Mouse (Mus musculus): ENCODE data around the gene Suco. TPM values are rescaled to one million over a fixed set of nuclear protein-coding genes. Genes with fewer than 3 reads are reported as not detected.

The Suco gene
- polyA plus RNA-seq, 1 experiment: 1.6 TPM

GRCm38 (mm10) chr1:161868413-161868812, 8.1 kb downstream of the Suco start:
- H3K27me3 ChIP-seq (ENCODE audit: control insufficient read depth, insufficient read depth, low read length): no peaks in the 10 kb centered on the region
- H3K36me3 ChIP-seq (ENCODE audit: control insufficient read depth, insufficient read depth, low read length): no peaks in the 10 kb centered on the region
- H3K4me1 ChIP-seq (ENCODE audit: control insufficient read depth, insufficient read depth, insufficient read length, low read length): no peaks in the 10 kb centered on the region
- TF ChIP-seq CTCF (IDR thresholded peaks at IDR 0.05; ENCODE audit: extremely low read depth, insufficient read length, insufficient replicate concordance, low read depth, low read length): no peak
- TF ChIP-seq POLR2A (IDR thresholded peaks at IDR 0.05; ENCODE audit: low read depth, low read length): no peak
- no peak overlapping the region for H3K27ac ChIP-seq (ENCODE audit: insufficient read depth, low read depth, low read length)
- H3K4me3 ChIP-seq (ENCODE audit: low read depth, low read length): no peak overlapping the region

DNA sequence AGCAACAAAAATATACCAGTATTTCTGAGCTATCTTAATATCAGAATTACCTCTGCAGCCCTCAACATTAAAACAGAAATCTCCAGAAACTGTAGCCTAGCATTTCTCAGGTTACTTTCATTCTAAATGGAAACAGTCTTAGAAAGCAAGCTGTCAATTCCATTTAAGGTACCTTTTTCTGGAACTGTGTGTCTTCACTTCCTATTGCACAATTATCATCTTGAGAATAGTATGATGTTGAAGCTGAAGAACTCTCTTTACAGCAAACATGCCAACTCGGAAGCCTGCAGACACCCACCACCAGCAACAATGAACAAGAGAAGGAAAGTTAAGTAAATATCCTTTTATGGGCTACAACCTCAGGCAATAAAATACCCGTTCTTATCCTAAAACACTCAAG, 12.7 kb downstream of the Suco start:
- no peak overlapping the region for H3K27ac ChIP-seq (ENCODE audit: insufficient read depth, low read depth, low read length)
- no peaks in the 10 kb centered on the region for H3K27me3 ChIP-seq (ENCODE audit: control insufficient read depth, insufficient read depth, low read length)
- 41% methylated on average over 2 of the region's 2 CpGs for WGBS
- H3K4me1 ChIP-seq (ENCODE audit: control insufficient read depth, insufficient read depth, insufficient read length, low read length): no peaks in the 10 kb centered on the region
- TF ChIP-seq POLR2A (IDR thresholded peaks at IDR 0.05; ENCODE audit: low read depth, low read length): no peak
- no peak for TF ChIP-seq CTCF (IDR thresholded peaks at IDR 0.05; ENCODE audit: extremely low read depth, insufficient read length, insufficient replicate concordance, low read depth, low read length)
- no peak overlapping the region for H3K4me3 ChIP-seq (ENCODE audit: low read depth, low read length)
- H3K36me3 ChIP-seq (ENCODE audit: control insufficient read depth, insufficient read depth, low read length): peaks cover 3% of the 10 kb centered on the region; the same call in 1 of the 2 replicates

DNA sequence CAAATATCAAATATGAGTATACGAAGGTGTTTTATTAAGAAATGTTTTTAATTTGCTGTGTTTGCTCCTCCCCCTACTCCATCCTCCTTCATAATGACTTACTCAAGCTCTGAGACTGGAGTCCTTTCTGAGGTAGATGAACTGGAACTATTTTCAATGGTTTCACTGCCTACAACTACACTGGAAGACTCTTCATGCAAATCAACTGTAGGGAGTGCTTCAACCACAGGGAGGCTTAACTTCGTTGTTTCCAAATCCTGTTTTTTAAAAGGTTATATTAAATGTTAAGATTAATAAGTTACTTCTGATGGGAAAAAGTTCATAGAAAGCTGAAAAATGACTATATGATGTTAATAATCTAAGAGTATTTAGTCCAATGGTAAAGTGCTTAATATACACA, 17.2 kb downstream of the Suco start:
- peaks cover 12% of the 10 kb centered on the region for H3K36me3 ChIP-seq (ENCODE audit: control insufficient read depth, insufficient read depth, low read length)
- WGBS: 87% methylated on average over 2 of the region's 2 CpGs
- H3K27me3 ChIP-seq (ENCODE audit: control insufficient read depth, insufficient read depth, low read length): no peaks in the 10 kb centered on the region
- H3K4me3 ChIP-seq (ENCODE audit: low read depth, low read length): no peak overlapping the region
- TF ChIP-seq POLR2A (IDR thresholded peaks at IDR 0.05; ENCODE audit: low read depth, low read length) (no peak), CTCF (IDR thresholded peaks at IDR 0.05; ENCODE audit: extremely low read depth, insufficient read length, insufficient replicate concordance, low read depth, low read length) (no peak)
- H3K27ac ChIP-seq (ENCODE audit: insufficient read depth, low read depth, low read length): no peak overlapping the region
- H3K4me1 ChIP-seq (ENCODE audit: control insufficient read depth, insufficient read depth, insufficient read length, low read length): no peaks in the 10 kb centered on the region

- TF ChIP-seq POLR2A (IDR thresholded peaks at IDR 0.05; ENCODE audit: low read depth, low read length): no peak
- TF ChIP-seq CTCF (IDR thresholded peaks at IDR 0.05; ENCODE audit: extremely low read depth, insufficient read length, insufficient replicate concordance, low read depth, low read length): no peak
- WGBS: 97% methylated on average over 2 of the region's 2 CpGs
- Histone ChIP-seq H3K36me3 (ENCODE audit: control insufficient read depth, insufficient read depth, low read length) (peaks cover 18% of the 10 kb centered on the region), H3K4me3 (ENCODE audit: low read depth, low read length) (no peak overlapping the region), H3K4me1 (ENCODE audit: control insufficient read depth, insufficient read depth, insufficient read length, low read length) (no peaks in the 10 kb centered on the region), H3K27me3 (ENCODE audit: control insufficient read depth, insufficient read depth, low read length) (no peaks in the 10 kb centered on the region), H3K27ac (ENCODE audit: insufficient read depth, low read depth, low read length) (no peak overlapping the region)
These were observed 49.8 kb downstream of the Suco start for GRCm38 (mm10) chr1:161826677-161827076.

DNA sequence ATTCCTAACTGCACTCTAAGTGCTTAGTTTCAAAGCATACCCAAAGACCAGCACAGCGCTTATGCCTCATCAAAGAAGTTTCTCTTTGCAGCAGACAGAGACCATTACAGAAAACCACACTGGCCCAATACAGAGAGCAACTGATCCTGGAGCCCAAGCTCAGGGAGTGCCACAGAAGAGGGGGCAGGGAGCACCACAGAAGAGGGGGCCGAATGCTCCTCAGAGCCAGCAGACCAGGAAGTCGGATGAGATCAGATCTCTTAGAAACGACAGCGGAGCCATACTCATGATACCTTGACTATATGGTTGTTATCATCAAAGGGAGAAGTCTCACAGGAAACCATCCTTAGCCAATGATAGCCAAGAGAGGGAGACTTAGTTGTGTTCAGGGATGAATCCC, 67.1 kb downstream of the Suco start:
- WGBS: 76% methylated on average over 5 of the region's 5 CpGs
- TF ChIP-seq POLR2A (IDR thresholded peaks at IDR 0.05; ENCODE audit: low read depth, low read length): no peak
- TF ChIP-seq CTCF (IDR thresholded peaks at IDR 0.05; ENCODE audit: extremely low read depth, insufficient read length, insufficient replicate concordance, low read depth, low read length): no peak

GRCm38 (mm10) chr1:161808980-161809379, 67.5 kb downstream of the Suco start:
- H3K27me3 ChIP-seq (ENCODE audit: control insufficient read depth, insufficient read depth, low read length): no peaks in the 10 kb centered on the region
- WGBS: 12% methylated on average over 6 of the region's 6 CpGs
- no peaks in the 10 kb centered on the region for H3K36me3 ChIP-seq (ENCODE audit: control insufficient read depth, insufficient read depth, low read length)
- 0 out of 2 replicates have a peak, but pooled peaks cover 3% of the 10 kb centered on the region for H3K4me1 ChIP-seq (ENCODE audit: control insufficient read depth, insufficient read depth, insufficient read length, low read length)
- H3K4me3 ChIP-seq (ENCODE audit: low read depth, low read length): no peak overlapping the region
- peak overlapping the region; percentile 46 for H3K27ac ChIP-seq (ENCODE audit: insufficient read depth, low read depth, low read length)
- TF ChIP-seq POLR2A (IDR thresholded peaks at IDR 0.05; ENCODE audit: low read depth, low read length) (no peak), CTCF (IDR thresholded peaks at IDR 0.05; ENCODE audit: extremely low read depth, insufficient read length, insufficient replicate concordance, low read depth, low read length) (no peak)

More for the DNA sequence above, 67.1 kb downstream of the Suco start:
- no peaks in the 10 kb centered on the region for H3K27me3 ChIP-seq (ENCODE audit: control insufficient read depth, insufficient read depth, low read length)
- no peaks in the 10 kb centered on the region for H3K36me3 ChIP-seq (ENCODE audit: control insufficient read depth, insufficient read depth, low read length)
- no peak overlapping the region for H3K4me3 ChIP-seq (ENCODE audit: low read depth, low read length)
- H3K4me1 ChIP-seq (ENCODE audit: control insufficient read depth, insufficient read depth, insufficient read length, low read length): 0 out of 2 replicates have a peak, but pooled peaks cover 3% of the 10 kb centered on the region
- peak overlapping the region; percentile 46 for H3K27ac ChIP-seq (ENCODE audit: insufficient read depth, low read depth, low read length)

GRCm38 (mm10) chr1:161804541-161804971, 71.9 kb downstream of the Suco start:
- Histone ChIP-seq H3K36me3 (ENCODE audit: control insufficient read depth, insufficient read depth, low read length) (no peaks in the 10 kb centered on the region), H3K27ac (ENCODE audit: insufficient read depth, low read depth, low read length) (peak overlapping the region; percentile 31; the same call in 1 of the 2 replicates), H3K4me1 (ENCODE audit: control insufficient read depth, insufficient read depth, insufficient read length, low read length) (0 out of 2 replicates have a peak, but pooled peaks cover 3% of the 10 kb centered on the region), H3K27me3 (ENCODE audit: control insufficient read depth, insufficient read depth, low read length) (no peaks in the 10 kb centered on the region), H3K4me3 (ENCODE audit: low read depth, low read length) (no peak overlapping the region)
- TF ChIP-seq CTCF (IDR thresholded peaks at IDR 0.05; ENCODE audit: extremely low read depth, insufficient read length, insufficient replicate concordance, low read depth, low read length) (no peak), POLR2A (IDR thresholded peaks at IDR 0.05; ENCODE audit: low read depth, low read length) (no peak)
- WGBS: 77% methylated on average over 8 of the region's 8 CpGs
